Mouse (Mus musculus) forebrain, embryonic 14.5 days (tissue): ENCODE results near the gene Slc41a1. TPM values are rescaled to one million over a fixed set of nuclear protein-coding genes. Genes with fewer than 3 reads are reported as not detected.

Source experiments
- ATAC-seq: fragments of 200-750 bp; cut with Nextera tagmentation; 2 replicates; pipeline ENCODE4 v1.8.0; 2017; ENCODE audit warnings: mild to moderate bottlenecking, moderate library complexity
- DNase-seq: peaks from one replicate; pipeline ENCODE4 v3.0.0-alpha.2; 2015; ENCODE audit warnings: low spot score
- H3K27ac ChIP-seq: fragments of 300-500 bp; sonication (generic); 2 replicates; pipeline ENCODE4 v1.5.1; 2014; ENCODE audit warnings: low read depth, mild to moderate bottlenecking, control low read depth, low read length, moderate library complexity
- H3K27me3 ChIP-seq: fragments of 300-500 bp; sonication (generic); replicated peaks from 2 replicates; pipeline ENCODE4 v1.6.1; 2014; ENCODE audit warnings: low read length, control low read depth, mixed read lengths; ENCODE audit not compliant: control insufficient read depth, insufficient read depth
- H3K36me3 ChIP-seq: fragments of 300-500 bp; sonication (generic); 2 replicates; pipeline ENCODE4 v1.6.1; 2014; ENCODE audit warnings: low read length, control low read depth; ENCODE audit not compliant: control insufficient read depth, insufficient read depth
- H3K4me1 ChIP-seq: fragments of 300-500 bp; sonication (generic); 2 replicates; pipeline ENCODE4 v1.6.1; 2014; ENCODE audit warnings: antibody characterized with exemption, low read length, control low read depth; ENCODE audit not compliant: control insufficient read depth, insufficient read depth
- H3K4me2 ChIP-seq: fragments of 300-500 bp; sonication (generic); 2 replicates; pipeline ENCODE4 v1.6.1; 2014; ENCODE audit warnings: mild to moderate bottlenecking, control low read depth, low read length
- H3K4me3 ChIP-seq: fragments of 300-500 bp; sonication (generic); 2 replicates; pipeline ENCODE4 v1.5.1; 2014; ENCODE audit warnings: low read depth, low read length, control low read depth
- H3K9ac ChIP-seq: fragments of 300-500 bp; sonication (generic); 2 replicates; pipeline ENCODE4 v1.6.1; 2014; ENCODE audit warnings: mild to moderate bottlenecking, low read length, control low read depth, moderate library complexity
- H3K9me3 ChIP-seq: fragments of 300-500 bp; sonication (generic); replicated peaks from 2 replicates; pipeline ENCODE4 v1.6.1; 2016; ENCODE audit warnings: low read length, control low read depth, mixed read lengths; ENCODE audit not compliant: control insufficient read depth
- WGBS: fragments of 180-500 bp; shearing (Covaris S2); extraction: QIAGEN DNeasy Blood & Tissue Kit; methylation state at CpG from one replicate; pipeline ENCODE4 v1.1.7; 2014; 5-methylcytosine and 5-hydroxymethylcytosine counted together
- polyA plus RNA-seq: library from polyadenylated mRNA; unstranded; fragments of >200 nt; fragmentation: Nextera tagmentation; extraction: Ambion mirVana; gene quantifications from 2 replicates; pipeline ENCODE4 v1.2.1, GENCODE M21; 2014

The Slc41a1 gene
- polyA plus RNA-seq, 1 experiment from 2014 or later = 11.9 TPM

DNA sequence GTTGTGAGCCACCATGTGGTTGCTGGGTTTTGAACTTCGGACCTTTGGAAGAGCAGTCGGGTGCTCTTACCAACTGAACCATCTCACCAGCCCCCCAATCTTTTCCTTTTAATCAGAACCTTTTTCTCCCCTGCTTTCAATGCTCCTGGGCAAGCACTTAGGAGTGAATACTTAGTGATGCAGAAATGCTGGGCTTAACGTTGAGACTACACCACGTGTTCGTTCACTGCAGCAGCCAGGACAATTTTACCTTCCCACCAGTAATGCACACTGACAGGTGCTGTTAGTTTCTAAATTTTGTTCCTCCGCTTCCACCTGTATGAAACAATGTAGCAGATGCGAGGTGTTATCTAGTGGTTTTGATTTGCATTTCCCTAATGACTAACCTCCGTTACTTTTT, 5.0 kb upstream of the Slc41a1 start:
- H3K36me3 ChIP-seq = no peaks in the 10 kb centered on the region
- no peak overlapping the region for H3K27ac ChIP-seq
- no peak overlapping the region for H3K9ac ChIP-seq
- no peak overlapping the region for H3K4me3 ChIP-seq
- H3K4me2 ChIP-seq = no peak overlapping the region
- no peak for ATAC-seq
- no peaks in the 10 kb centered on the region for H3K27me3 ChIP-seq
- no peaks in the 10 kb centered on the region for H3K4me1 ChIP-seq
- WGBS = 75% methylated on average over 8 of the region's 8 CpGs
- H3K9me3 ChIP-seq = no peaks in the 10 kb centered on the region
- no peak for DNase-seq

DNA sequence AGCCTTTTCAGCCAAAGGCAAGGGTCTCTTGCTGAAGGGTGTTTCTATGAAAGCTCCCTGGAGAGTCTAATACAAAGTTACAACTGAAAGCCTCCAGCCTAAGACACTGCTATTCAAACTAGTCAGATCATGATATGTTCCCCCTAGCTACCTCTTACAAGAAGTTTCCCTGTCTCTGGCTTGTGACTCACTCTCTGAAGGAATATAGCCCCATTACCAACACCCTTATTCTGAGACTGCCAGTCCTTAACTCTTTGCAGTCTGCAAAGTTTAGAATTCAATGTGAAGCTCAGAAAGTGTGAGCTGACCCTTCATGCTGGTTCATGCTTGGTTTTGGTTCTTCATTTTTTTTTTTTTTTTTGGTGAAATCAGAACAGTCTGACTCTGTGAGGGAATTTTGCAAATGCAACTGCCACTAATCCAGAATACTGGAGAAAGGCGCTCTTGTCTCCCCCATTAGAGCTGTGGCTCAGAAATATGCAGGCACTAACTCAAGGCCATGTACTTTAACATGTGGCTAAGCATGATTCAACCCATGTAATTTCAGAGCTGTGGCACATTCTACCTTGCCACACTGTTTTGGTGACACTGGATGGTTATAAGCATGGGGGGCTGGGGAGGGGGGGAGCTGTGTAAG, 4.3 kb upstream of the Slc41a1 start:
- no peak for DNase-seq
- Histone ChIP-seq H3K4me1 (no peaks in the 10 kb centered on the region), H3K9me3 (no peaks in the 10 kb centered on the region), H3K27me3 (no peaks in the 10 kb centered on the region), H3K4me3 (no peak overlapping the region), H3K27ac (no peak overlapping the region), H3K9ac (no peak overlapping the region), H3K36me3 (no peaks in the 10 kb centered on the region), H3K4me2 (no peak overlapping the region)
- whole genome bisulfite sequencing = 97% methylated on average over 1 of the region's 1 CpGs
- no peak for ATAC-seq

DNA sequence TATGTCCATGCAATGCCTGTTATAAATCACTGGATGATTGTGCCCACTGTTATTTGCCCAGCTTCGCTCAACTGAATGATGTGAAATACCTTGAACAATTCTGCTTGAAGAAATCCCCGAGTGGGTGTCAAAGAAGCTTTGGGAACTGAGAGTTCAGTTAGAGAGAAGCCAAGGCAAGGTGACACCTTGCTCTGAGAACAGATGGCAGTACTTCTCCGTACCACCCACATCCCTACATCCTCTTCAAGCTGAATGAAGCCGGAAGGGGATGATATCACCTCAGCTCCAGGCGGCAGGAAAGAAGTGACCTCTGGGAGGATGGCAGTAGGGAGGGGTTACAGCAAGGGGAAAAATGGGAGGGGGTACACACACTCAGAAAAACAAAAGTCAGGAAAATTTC, 3.7 kb upstream of the Slc41a1 start:
- Histone ChIP-seq H3K27me3 (no peaks in the 10 kb centered on the region), H3K27ac (no peak overlapping the region), H3K4me3 (no peak overlapping the region), H3K9me3 (no peaks in the 10 kb centered on the region), H3K9ac (no peak overlapping the region), H3K36me3 (no peaks in the 10 kb centered on the region), H3K4me2 (no peak overlapping the region), H3K4me1 (peaks cover 2% of the 10 kb centered on the region; the same call in 1 of the 2 replicates)
- DNase-seq = no peak
- 67% methylated on average over 5 of the region's 5 CpGs for WGBS
- no peak for ATAC-seq

DNA sequence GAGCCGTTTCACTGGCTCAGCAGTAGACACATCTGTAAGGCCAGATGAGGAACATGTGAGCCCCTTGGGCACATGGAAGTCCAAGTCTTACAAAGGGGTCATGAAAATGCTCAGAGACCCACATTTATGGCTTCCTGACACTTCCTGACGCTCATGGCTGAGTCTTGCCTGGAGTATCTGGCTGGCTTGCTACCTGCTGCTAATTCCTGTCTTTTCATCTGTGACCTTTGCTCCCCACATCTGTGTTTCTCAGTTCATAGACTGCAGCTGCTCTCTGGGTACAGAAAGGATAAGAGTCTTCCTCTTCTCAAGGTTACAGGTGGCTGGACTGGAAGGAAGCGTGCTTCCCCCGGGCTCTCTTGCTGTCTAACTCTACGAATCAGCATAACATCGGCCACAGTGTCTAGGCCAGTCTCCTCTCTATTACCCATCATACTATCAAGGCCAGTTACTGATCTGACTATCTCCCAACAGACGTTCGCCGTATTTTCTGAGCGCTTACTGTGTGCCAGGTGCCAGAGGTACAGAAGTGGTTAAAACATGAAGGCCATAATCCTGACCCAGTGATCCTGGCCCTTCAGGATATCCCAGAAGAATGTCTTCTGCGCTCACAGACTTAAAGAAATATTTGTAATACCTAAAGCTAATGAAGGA, 2.6 kb upstream of the Slc41a1 start:
- H3K4me2 ChIP-seq = no peak overlapping the region
- peaks cover 11% of the 10 kb centered on the region for H3K4me1 ChIP-seq
- no peaks in the 10 kb centered on the region for H3K9me3 ChIP-seq
- no peak overlapping the region for H3K4me3 ChIP-seq
- H3K27me3 ChIP-seq = no peaks in the 10 kb centered on the region
- H3K27ac ChIP-seq = no peak overlapping the region
- 88% methylated on average over 11 of the region's 11 CpGs for WGBS
- no peak overlapping the region for H3K9ac ChIP-seq
- DNase-seq (no peak), ATAC-seq (no peak)
- no peaks in the 10 kb centered on the region for H3K36me3 ChIP-seq

DNA sequence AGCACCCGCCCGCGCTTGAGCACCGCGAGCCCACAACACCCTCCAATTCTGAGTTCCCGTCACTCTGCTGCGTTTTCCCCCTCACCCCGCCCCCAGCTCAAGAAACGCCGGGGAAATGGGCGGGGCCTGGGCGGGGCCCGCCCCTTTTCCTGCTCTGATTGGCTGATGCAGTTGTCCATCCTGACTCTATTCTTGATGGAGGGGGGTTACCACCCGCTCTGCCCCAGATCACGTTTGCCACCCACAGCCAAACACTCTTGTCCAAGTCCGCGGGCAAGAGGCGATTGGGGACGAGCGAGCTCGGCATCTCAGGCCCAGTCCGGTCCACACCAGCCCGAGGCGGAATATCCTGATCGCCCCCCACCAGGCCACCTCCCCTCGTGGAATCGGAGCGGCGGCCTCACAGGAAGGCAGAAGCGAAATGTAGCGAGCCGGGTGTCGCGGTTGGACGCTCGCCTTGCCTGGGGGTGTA, 530 bp downstream of the Slc41a1 start:
- Histone ChIP-seq H3K27me3 (no peaks in the 10 kb centered on the region), H3K36me3 (peaks cover 13% of the 10 kb centered on the region), H3K27ac (peak overlapping the region; percentile 52; the same call in 1 of the 2 replicates), H3K4me3 (peak overlapping the region; percentile 52), H3K9ac (peak overlapping the region; percentile 73), H3K9me3 (no peaks in the 10 kb centered on the region), H3K4me1 (peaks cover 11% of the 10 kb centered on the region), H3K4me2 (peak overlapping the region; percentile 83)
- WGBS = under 1% methylated on average over 36 of the region's 36 CpGs
- DNase-seq (peak; percentile 97), ATAC-seq (peak; percentile 96)

DNA sequence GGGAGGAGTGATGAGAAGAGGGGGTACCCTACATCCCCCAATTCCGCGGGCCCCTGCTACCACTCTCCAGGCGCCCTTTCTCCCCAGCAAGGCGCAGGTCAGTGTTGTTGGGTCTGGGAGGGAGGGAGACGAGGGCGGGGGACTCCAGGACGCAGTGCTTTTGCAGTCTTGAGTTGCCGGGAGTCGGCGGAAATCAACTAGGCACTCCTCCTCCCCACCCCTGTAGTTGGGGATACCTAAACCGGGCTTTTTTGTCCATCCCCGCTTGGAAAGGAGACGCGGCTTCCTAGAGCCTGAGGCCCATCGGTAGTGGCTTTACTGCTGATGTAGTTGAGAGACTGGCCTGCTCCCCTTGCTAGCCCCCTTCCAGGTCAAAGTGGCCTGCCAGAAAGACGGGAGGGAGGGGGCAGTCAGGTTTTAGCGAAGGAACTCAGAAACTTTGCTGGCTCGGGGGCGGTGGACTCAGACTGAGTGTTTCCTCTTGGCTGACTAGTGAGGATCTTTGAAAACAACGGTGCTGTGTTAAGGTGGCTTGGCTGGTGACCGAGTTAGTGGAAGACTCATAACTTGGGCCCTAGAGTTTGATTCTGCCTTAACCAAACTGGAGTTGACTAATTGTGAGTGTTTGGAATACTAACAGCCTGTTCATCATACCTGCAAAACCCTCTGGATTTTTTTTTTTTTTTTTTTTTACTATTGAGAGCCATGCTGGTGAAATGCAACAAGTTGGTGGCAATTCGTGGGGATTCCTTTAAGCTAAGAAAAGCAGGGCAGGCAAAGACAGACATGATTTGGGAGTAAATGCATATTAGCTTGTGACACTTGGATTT, 1.2 kb downstream of the Slc41a1 start:
- H3K4me3 ChIP-seq = peak overlapping the region; percentile 52
- H3K9me3 ChIP-seq = no peaks in the 10 kb centered on the region
- ATAC-seq (peak; percentile 62), DNase-seq (peak; percentile 53)
- no peaks in the 10 kb centered on the region for H3K27me3 ChIP-seq
- peak overlapping the region; percentile 83 for H3K4me2 ChIP-seq
- peaks cover 13% of the 10 kb centered on the region for H3K36me3 ChIP-seq
- peak overlapping the region; percentile 73 for H3K9ac ChIP-seq
- under 1% methylated on average over 22 of the region's 22 CpGs for WGBS
- peak overlapping the region; percentile 34; the same call in 1 of the 2 replicates for H3K27ac ChIP-seq
- H3K4me1 ChIP-seq = peaks cover 11% of the 10 kb centered on the region

DNA sequence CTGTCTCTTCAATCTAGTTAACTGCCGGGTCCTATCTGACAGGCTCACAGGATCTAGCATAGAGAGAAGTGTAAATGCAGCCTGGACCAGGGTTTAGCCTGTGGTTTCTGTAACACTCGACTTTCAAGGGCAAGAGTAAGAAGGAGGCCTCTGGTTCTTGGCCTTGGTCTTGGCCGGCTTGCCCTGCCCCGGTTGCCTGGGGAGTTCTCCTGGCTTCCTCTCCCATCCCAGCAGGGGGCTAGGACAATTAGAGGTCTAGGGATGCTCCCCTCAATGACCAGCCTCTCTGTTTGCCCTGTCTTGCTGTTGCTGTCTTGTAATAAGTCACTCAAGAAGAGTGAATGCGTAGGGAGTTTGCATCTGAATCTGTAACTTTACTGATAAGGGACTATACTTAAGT, 2.0 kb downstream of the Slc41a1 start:
- Histone ChIP-seq H3K27ac (no peak overlapping the region), H3K9ac (peak overlapping the region; percentile 73; the same call in 1 of the 2 replicates), H3K27me3 (no peaks in the 10 kb centered on the region), H3K4me1 (peaks cover 11% of the 10 kb centered on the region), H3K4me2 (peak overlapping the region; percentile 83), H3K9me3 (no peaks in the 10 kb centered on the region), H3K36me3 (peaks cover 17% of the 10 kb centered on the region), H3K4me3 (peak overlapping the region; percentile 52)
- WGBS = 49% methylated on average over 5 of the region's 5 CpGs
- no peak for DNase-seq
- no peak for ATAC-seq

DNA sequence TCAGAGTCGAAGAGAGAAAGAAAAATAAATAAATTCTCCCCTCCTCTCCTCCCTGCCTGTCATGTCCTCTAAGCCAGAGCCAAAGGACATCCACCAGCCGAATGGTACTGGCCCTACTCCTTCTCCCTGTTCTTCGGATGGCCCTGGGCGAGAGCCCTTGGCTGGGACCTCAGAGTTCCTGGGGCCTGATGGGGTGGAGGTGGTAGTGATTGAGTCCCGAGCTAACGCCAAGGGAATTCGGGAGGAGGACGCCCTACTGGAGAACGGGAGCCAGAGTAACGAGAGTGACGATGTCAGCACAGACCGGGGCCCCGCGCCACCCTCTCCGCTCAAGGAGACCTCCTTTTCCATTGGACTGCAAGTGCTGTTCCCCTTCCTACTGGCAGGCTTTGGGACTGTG, 3.3 kb downstream of the Slc41a1 start:
- H3K4me1 ChIP-seq = peaks cover 11% of the 10 kb centered on the region
- no peak overlapping the region for H3K9ac ChIP-seq
- H3K36me3 ChIP-seq = peaks cover 17% of the 10 kb centered on the region
- 87% methylated on average over 15 of the region's 15 CpGs for WGBS
- DNase-seq (no peak), ATAC-seq (no peak)
- H3K27me3 ChIP-seq = no peaks in the 10 kb centered on the region
- no peak overlapping the region for H3K4me3 ChIP-seq
- H3K4me2 ChIP-seq = no peak overlapping the region
- H3K9me3 ChIP-seq = no peaks in the 10 kb centered on the region
- H3K27ac ChIP-seq = no peak overlapping the region
